Mouse (Mus musculus) lung, postnatal 0 days (tissue): Measurements from ENCODE around the gene Nfkbib. TPM values are rescaled to one million over a fixed set of nuclear protein-coding genes. Genes with fewer than 3 reads are reported as not detected.

Experiments
- ATAC-seq: fragments of 200-750 bp; cut with Nextera tagmentation; 2 replicates; pipeline ENCODE4 v1.8.0; 2017; ENCODE audit warnings: moderate library complexity
- DNase-seq: peaks from one replicate; pipeline ENCODE4 v3.0.0-alpha.2; 2016; ENCODE audit warnings: low spot score
- H3K27ac ChIP-seq: fragments of 300-500 bp; sonication (generic); 2 replicates; pipeline ENCODE4 v1.5.1; 2014; ENCODE audit warnings: antibody characterized with exemption, mild to moderate bottlenecking, low read length, mixed read lengths
- H3K27me3 ChIP-seq: fragments of 300-500 bp; sonication (generic); replicated peaks from 2 replicates; pipeline ENCODE4 v1.6.1; 2014; ENCODE audit warnings: low read length, mixed read lengths; ENCODE audit not compliant: insufficient read depth
- H3K36me3 ChIP-seq: fragments of 300-500 bp; sonication (generic); 2 replicates; pipeline ENCODE4 v1.6.1; 2014; ENCODE audit warnings: low read length, mixed read lengths; ENCODE audit not compliant: insufficient read depth
- H3K4me1 ChIP-seq: fragments of 300-500 bp; sonication (generic); 2 replicates; pipeline ENCODE4 v1.6.1; 2014; ENCODE audit warnings: antibody characterized with exemption, low read depth, low read length, mixed read lengths; ENCODE audit not compliant: insufficient read depth
- H3K4me2 ChIP-seq: fragments of 300-500 bp; sonication (generic); replicated peaks from 2 replicates; pipeline ENCODE4 v1.6.1; 2014; ENCODE audit warnings: low read depth, mild to moderate bottlenecking, low read length, moderate library complexity, mixed read lengths
- H3K4me3 ChIP-seq: fragments of 300-500 bp; sonication (generic); 2 replicates; pipeline ENCODE4 v1.5.1; 2014; ENCODE audit warnings: low read depth, low read length
- H3K9ac ChIP-seq: fragments of 300-500 bp; sonication (generic); replicated peaks from 2 replicates; pipeline ENCODE4 v1.6.1; 2014; ENCODE audit warnings: low read depth, mild to moderate bottlenecking
- H3K9me3 ChIP-seq: fragments of 300-500 bp; sonication (generic); 2 replicates; pipeline ENCODE4 v1.6.1; 2016; ENCODE audit warnings: low read length, mixed read lengths
- CTCF ChIP-seq: IDR thresholded peaks from 2 replicates; pipeline ENCODE4 v1.5.1; 2016; ENCODE audit warnings: antibody characterized with exemption, mild to moderate bottlenecking
- EP300 ChIP-seq: IDR thresholded peaks from 2 replicates; pipeline ENCODE4 v1.6.1; 2016; ENCODE audit warnings: antibody characterized with exemption, mild to moderate bottlenecking, control low read depth
- WGBS: fragments of 180-500 bp; shearing (Covaris S2); extraction: QIAGEN DNeasy Blood & Tissue Kit; methylation state at CpG from one replicate; pipeline ENCODE4 v1.1.7; 2014; 5-methylcytosine and 5-hydroxymethylcytosine counted together
- polyA plus RNA-seq: library from polyadenylated mRNA; unstranded; fragments of >200 nt; fragmentation: Nextera tagmentation; extraction: Ambion mirVana; gene quantifications from 2 replicates; pipeline ENCODE4 v1.2.1, GENCODE M21; 2015

Nfkbib gene
- polyA plus RNA-seq, 1 experiment from 2014 or later = 42.3 TPM

DNA sequence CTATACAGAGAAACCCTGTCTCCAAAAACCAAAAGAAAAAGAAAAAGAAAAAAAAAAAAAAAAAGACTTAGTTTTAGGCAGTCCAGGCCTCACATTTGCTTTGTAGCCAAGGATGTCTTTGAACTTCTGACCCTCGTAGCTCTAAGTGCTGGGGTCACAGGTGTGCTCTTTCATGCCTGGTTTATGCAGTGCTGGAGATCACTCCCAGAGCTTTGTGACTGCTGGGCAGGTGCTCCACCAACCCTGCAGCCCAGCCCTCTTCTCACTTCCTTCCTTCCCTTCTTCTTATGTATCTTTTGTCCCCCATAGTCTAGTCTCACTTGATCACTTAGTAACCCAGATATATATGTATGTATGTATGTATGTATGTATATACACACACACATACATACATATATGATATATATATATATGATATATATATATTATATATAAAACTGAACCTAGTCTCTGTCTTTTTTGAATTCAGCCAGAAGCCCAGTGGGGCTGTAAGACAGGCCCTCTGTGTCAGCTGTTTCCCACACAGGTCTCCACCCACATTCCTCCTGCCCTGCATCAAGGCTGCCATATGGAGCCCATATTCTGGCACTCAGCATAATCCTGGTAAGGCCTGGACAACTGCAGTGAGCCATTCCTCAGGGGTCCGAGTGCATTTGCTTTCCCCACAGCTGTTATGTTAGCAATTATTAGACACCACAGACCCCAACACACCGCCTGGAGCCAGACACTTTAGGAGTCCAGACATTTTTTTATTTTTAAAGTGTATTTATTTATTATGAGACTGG lies 46.4 kb downstream of the Nfkbib start:
- WGBS = 55% methylated on average over 3 of the region's 3 CpGs
- Histone ChIP-seq H3K9ac (no peak overlapping the region), H3K4me2 (no peak overlapping the region), H3K27me3 (no peaks in the 10 kb centered on the region), H3K27ac (no peak overlapping the region), H3K9me3 (no peaks in the 10 kb centered on the region), H3K4me1 (no peaks in the 10 kb centered on the region), H3K4me3 (no peak overlapping the region), H3K36me3 (no peaks in the 10 kb centered on the region)
- peak; percentile 84 for DNase-seq
- no peak for TF ChIP-seq CTCF
- TF ChIP-seq EP300 = no peak
- ATAC-seq = peak; percentile 77

DNA sequence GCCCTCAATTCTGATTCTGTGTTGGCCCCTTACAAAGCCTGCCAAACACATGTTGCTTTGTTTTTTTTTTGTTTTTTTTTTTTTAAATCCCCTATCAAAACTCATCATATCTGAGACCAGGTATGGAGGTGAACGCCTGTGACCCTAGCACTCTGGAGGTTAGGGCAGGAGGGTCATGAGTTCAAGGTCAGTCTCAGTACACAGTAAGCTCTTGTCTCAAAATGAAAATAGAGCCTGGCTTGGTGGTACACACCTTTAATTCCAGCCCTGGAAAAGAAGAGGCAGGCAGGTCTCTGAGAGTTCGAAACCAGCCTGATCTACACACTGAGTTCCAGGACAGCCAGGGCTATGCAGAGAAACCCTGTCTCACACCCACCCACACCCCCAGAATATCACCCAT lies 47.7 kb downstream of the Nfkbib start:
- TF ChIP-seq CTCF = no peak
- TF ChIP-seq EP300 = no peak

DNA sequence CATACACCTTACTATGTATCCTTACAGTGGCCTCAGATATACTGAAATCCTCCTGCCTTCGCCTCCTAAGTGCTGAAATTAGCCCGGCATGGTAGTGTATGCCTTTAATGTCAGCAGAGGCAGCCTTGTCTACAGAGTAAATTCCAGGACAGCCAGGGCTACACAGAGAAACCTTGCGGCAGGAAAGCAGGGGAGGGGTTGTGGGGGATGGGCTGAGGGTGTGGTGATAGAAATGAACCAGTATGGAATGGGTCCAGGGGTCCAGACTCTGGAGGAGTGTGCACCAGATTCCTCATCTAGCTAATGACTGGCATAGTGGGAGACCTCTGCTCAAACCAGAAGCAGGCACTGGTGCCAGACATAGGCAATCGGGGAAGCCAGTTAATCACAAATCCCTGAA lies 48.2 kb downstream of the Nfkbib start:
- Histone ChIP-seq H3K27me3 (no peaks in the 10 kb centered on the region), H3K36me3 (no peaks in the 10 kb centered on the region), H3K27ac (no peak overlapping the region), H3K4me1 (no peaks in the 10 kb centered on the region), H3K9ac (no peak overlapping the region), H3K4me2 (no peak overlapping the region), H3K9me3 (no peaks in the 10 kb centered on the region), H3K4me3 (no peak overlapping the region)
- 42% methylated on average over 4 of the region's 4 CpGs for WGBS
- DNase-seq (no peak), ATAC-seq (no peak)
- no peak for TF ChIP-seq EP300
- TF ChIP-seq CTCF = no peak

More for the DNA sequence above, 47.7 kb downstream of the Nfkbib start:
- no peak overlapping the region for H3K4me2 ChIP-seq
- DNase-seq = no peak
- H3K4me1 ChIP-seq = no peaks in the 10 kb centered on the region
- H3K4me3 ChIP-seq = no peak overlapping the region
- no peaks in the 10 kb centered on the region for H3K27me3 ChIP-seq
- H3K9ac ChIP-seq = no peak overlapping the region
- H3K9me3 ChIP-seq = no peaks in the 10 kb centered on the region
- WGBS = 77% methylated on average over 2 of the region's 2 CpGs
- no peak overlapping the region for H3K27ac ChIP-seq
- no peaks in the 10 kb centered on the region for H3K36me3 ChIP-seq
- ATAC-seq = no peak

DNA sequence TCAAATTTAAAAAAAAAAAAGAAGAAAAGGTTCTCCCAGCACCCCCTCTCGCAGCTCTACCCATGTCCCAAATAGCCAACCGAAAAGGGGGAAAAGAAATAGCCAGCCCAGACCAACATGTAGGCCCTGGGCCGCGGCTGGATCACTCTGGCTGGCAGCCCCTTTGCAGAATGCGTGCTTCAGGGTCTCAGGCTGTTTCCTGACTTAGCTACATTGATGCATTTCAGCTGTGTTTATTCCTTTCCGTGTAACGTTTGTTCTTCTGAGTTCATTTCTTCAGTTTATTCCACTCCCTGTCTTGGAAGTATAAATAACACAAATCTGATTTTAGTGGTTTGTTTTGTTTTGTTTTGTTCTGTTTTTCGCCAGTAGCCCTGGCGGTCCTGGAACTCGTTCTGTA lies 49.6 kb downstream of the Nfkbib start:
- Histone ChIP-seq H3K36me3 (no peaks in the 10 kb centered on the region), H3K4me3 (no peak overlapping the region), H3K27ac (no peak overlapping the region), H3K9me3 (no peaks in the 10 kb centered on the region), H3K4me1 (no peaks in the 10 kb centered on the region), H3K9ac (no peak overlapping the region), H3K4me2 (no peak overlapping the region), H3K27me3 (no peaks in the 10 kb centered on the region)
- WGBS = 62% methylated on average over 10 of the region's 10 CpGs
- no peak for TF ChIP-seq EP300
- no peak for TF ChIP-seq CTCF
- DNase-seq (peak; percentile 29), ATAC-seq (no peak)

DNA sequence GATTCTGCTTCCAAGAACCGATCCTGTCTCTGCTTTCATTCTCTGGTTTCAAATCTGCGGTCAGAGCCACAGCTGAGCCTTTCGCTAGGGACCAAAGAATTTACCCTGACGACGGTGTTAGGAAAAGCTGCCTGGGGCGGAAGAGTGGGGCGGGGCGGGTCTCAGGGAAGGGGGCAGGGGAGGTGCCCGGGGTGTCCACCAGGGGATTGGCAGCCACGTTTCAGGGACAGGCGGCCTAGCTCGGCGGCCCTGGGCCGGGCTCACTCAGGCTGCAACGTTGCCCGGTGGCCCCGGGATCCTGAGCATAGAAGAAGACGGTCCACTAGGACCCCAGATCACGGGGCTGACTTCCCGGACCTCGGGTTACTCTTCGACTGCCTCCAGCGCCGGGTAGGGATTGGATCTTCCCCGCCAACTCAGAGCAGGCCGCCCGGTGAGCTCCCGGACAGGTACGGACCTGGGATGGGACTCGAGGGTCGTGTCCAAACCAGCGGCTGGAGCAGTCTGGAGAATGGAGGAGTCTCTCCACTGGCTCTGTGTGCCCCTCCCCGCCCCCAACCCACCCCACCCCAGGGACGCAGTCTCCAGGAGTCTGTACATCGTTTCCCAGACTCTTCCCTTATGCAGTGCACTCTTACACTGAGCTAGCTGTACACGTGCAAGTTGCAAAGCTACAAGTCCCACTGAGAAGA lies 50.6 kb downstream of the Nfkbib start, which contains the start of gene Fbxo17:
Gene Fbxo17, plus strand, starts transcription at position 215 of the 692 bp plus-strand sequence.
- peak within 1 kb of the TSS; percentile 78 for H3K4me2 ChIP-seq
- H3K27me3 ChIP-seq = no peaks in the 10 kb centered on the region
- WGBS = under 1% methylated on average over 34 of the region's 36 CpGs
- TF ChIP-seq EP300 (no peak), CTCF (peak; percentile 43)
- H3K36me3 ChIP-seq = no peaks in the 10 kb centered on the region
- ATAC-seq (peak; percentile 90), DNase-seq (peak; percentile 82)
- peak within 1 kb of the TSS; percentile 42 for H3K4me3 ChIP-seq
- peak within 1 kb of the TSS; percentile 62; the same call in 1 of the 2 replicates for H3K27ac ChIP-seq
- H3K4me1 ChIP-seq = no peaks in the 10 kb centered on the region
- H3K9me3 ChIP-seq = no peaks in the 10 kb centered on the region
- peak within 1 kb of the TSS; percentile 52 for H3K9ac ChIP-seq

DNA sequence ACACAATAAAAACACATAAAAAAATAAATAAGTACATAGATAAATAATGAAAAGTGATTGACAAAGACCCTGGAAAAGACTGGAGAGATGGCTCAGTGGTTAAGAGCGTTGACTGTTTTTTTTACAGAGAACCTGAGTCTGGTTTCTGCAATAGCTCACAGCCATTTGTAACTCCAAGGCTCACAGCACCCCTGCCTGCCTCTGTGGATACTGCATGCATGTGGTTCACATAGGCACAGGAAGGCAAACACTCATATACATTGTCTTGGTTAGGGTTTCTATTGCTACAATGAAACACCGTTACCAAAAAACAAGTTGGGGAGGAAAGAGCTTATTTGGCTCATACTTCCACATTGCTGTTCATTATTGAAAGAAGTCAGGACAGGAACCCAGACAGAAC lies 51.7 kb downstream of the Nfkbib start:
- WGBS = 89% methylated on average over 2 of the region's 2 CpGs
- no peak overlapping the region for H3K27ac ChIP-seq

More for the DNA sequence above, 51.7 kb downstream of the Nfkbib start:
- no peaks in the 10 kb centered on the region for H3K36me3 ChIP-seq
- DNase-seq (no peak), ATAC-seq (no peak)
- no peak overlapping the region for H3K9ac ChIP-seq
- H3K9me3 ChIP-seq = no peaks in the 10 kb centered on the region
- no peak overlapping the region for H3K4me2 ChIP-seq
- H3K4me1 ChIP-seq = no peaks in the 10 kb centered on the region
- no peaks in the 10 kb centered on the region for H3K27me3 ChIP-seq
- TF ChIP-seq CTCF (peak; percentile 41), EP300 (no peak)
- H3K4me3 ChIP-seq = no peak overlapping the region
